Mouse (Mus musculus) CH12.LX (cell line): ENCODE results near the gene Rap1gap.

ENCODE experiments used
- CTCF ChIP-seq, 2 experiments: IDR thresholded peaks in 1 of 2; conservative IDR thresholded peaks in 1 of 2; 2 replicates each; pipeline ENCODE4 v1.5.1; 2011 to 2012; ENCODE audit warnings: low read depth in 2 of 2, low read length in 2 of 2, improper control_type of control experiment in 1 of 2, inconsistent platforms in 1 of 2, mild to moderate bottlenecking in 1 of 2, moderate library complexity in 1 of 2
- MEF2A ChIP-seq: IDR thresholded peaks from 2 replicates; pipeline ENCODE4 v1.6.1; 2014; ENCODE audit warnings: low read depth, mild to moderate bottlenecking, inconsistent platforms, low read length, improper control_type of control experiment, borderline replicate concordance
- RCOR1 ChIP-seq: conservative IDR thresholded peaks from 2 replicates; pipeline ENCODE4 v1.6.1; 2012; ENCODE audit warnings: low read depth, mild to moderate bottlenecking, inconsistent platforms, low read length, improper control_type of control experiment
- ZC3H11A ChIP-seq: IDR thresholded peaks from 2 replicates; pipeline ENCODE4 v1.6.1; 2012; ENCODE audit warnings: low read depth, mild to moderate bottlenecking, inconsistent platforms, low read length, improper control_type of control experiment

DNA sequence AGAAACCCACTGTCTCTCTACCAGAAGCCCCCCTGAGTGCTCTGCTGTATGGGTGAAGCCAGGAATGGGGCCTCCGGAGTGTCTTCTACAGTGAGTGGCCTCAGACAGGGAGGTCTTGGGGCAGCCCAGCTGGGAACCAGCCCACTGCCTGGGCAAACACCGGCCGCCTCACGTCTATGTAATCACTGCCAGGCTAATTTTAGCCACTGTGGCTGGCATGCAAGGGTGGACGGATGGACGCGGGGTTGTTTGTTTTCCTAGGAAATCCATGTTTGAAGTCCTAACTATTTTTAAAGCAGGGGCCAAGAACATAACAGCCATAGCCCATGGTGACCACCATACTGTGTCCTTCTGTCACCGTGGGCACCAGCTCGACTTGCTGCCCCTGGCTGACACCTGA, 85.6 kb downstream of the Rap1gap start:
- TF ChIP-seq ZC3H11A (no peak), RCOR1 (no peak), MEF2A (no peak), CTCF (conservative IDR thresholded peaks at IDR 0.05 in 1 of 2, IDR thresholded peaks at IDR 0.05 in 1 of 2; ENCODE audit: low read depth in 2 of 2, low read length in 2 of 2) (no peak)
